Mouse (Mus musculus) T-helper 2 cell (primary cell): ENCODE data around the gene Clasrp.
"Not testable (repeated sequence)": the region's sequence is repeated elsewhere in the genome, so short reads cannot be mapped to it uniquely, and the experiment has no call there.

Source experiments
- in situ Hi-C: fragments of 300-600 bp; cut with MboI, MseI; formaldehyde crosslinking; loops from one replicate; pipeline ENCODE4 v1.15.1; 2025; ENCODE audit warnings: high pct_unique_total_duplicates

Gene Clasrp

GRCm38 (mm10) chr7:19609641-19610332, 5.5 kb upstream of the Clasrp start:
- in situ Hi-C loops, result no loop called here

- in situ Hi-C loops, result no loop called here
These were observed 3.0 kb upstream of the Clasrp start for GRCm38 (mm10) chr7:19607291-19607690.

GRCm38 (mm10) chr7:19604606-19605214, 424 bp upstream of the Clasrp start:
- in situ Hi-C loops, result not testable (repeated sequence)

GRCm38 (mm10) chr7:19603055-19603454, 1.2 kb downstream of the Clasrp start:
- in situ Hi-C loops, result no loop called here

- in situ Hi-C loops, result no loop called here
These were observed 3.7 kb downstream of the Clasrp start for GRCm38 (mm10) chr7:19600562-19600961.

GRCm38 (mm10) chr7:19593061-19593730, 11.1 kb downstream of the Clasrp start:
- in situ Hi-C loops, result no loop called here

GRCm38 (mm10) chr7:19589917-19590316, 14.4 kb downstream of the Clasrp start:
- in situ Hi-C loops, result no loop called here

GRCm38 (mm10) chr7:19589207-19589606, 15.1 kb downstream of the Clasrp start:
- in situ Hi-C loops, result no loop called here

GRCm38 (mm10) chr7:19586269-19586668, 18.0 kb downstream of the Clasrp start:
- in situ Hi-C loops, result no loop called here

GRCm38 (mm10) chr7:19580634-19581033, 23.7 kb downstream of the Clasrp start:
- in situ Hi-C loops, result no loop called here

GRCm38 (mm10) chr7:19579751-19580150, 24.5 kb downstream of the Clasrp start:
- in situ Hi-C loops, result no loop called here

- in situ Hi-C loops, result no loop called here
These were observed 25.9 kb downstream of the Clasrp start for GRCm38 (mm10) chr7:19578436-19578835.

- in situ Hi-C loops, result no loop called here
These were observed 26.3 kb downstream of the Clasrp start for GRCm38 (mm10) chr7:19577877-19578414.

- in situ Hi-C loops, result no loop called here
These were observed 27.0 kb downstream of the Clasrp start, which contains the start of the genes Zfp296 and Gemin7 for GRCm38 (mm10) chr7:19577141-19577852. Gene Zfp296, plus strand, starts transcription at chr7:19577287. Gene Gemin7, minus strand, starts transcription at chr7:19577595.

GRCm38 (mm10) chr7:19575559-19575958, 28.7 kb downstream of the Clasrp start:
- in situ Hi-C loops, result no loop called here

- in situ Hi-C loops, result no loop called here
These were observed 30.5 kb downstream of the Clasrp start for GRCm38 (mm10) chr7:19573776-19574140.

- in situ Hi-C loops, result no loop called here
These were observed 31.1 kb downstream of the Clasrp start for GRCm38 (mm10) chr7:19572926-19573775.

- in situ Hi-C loops, result no loop called here
These were observed 34.6 kb downstream of the Clasrp start for GRCm38 (mm10) chr7:19569647-19570046.

- in situ Hi-C loops, result no loop called here
These were observed 36.9 kb downstream of the Clasrp start for GRCm38 (mm10) chr7:19567426-19567825.

GRCm38 (mm10) chr7:19565803-19566202, 38.5 kb downstream of the Clasrp start:
- in situ Hi-C loops, result no loop called here

GRCm38 (mm10) chr7:19564455-19564854, 39.8 kb downstream of the Clasrp start:
- in situ Hi-C loops, result no loop called here
